Mouse (Mus musculus): ENCODE measurements at regions not wholly inside any gene's neighbourhood (a gene's known extent, or its start where the extent isn't known, plus 50 kb on each side); places are given as distances from the start of the nearest gene placed in this dataset.
"Not testable (repeated sequence)": the region's sequence is repeated elsewhere in the genome, so short reads cannot be mapped to it uniquely, and the experiment has no call there.

- not testable (repeated sequence) for H3K4me3 ChIP-seq; H3K36me3 ChIP-seq; H3K4me1 ChIP-seq; H3K9ac ChIP-seq; H3K9me3 ChIP-seq (replicated peaks); H3K27me3 ChIP-seq (replicated peaks); H3K27ac ChIP-seq; H3K4me2 ChIP-seq; ATAC-seq
- WGBS (ENCODE audit: insufficient replicate concordance), result 84% methylated on average over 2 of the region's 3 CpGs
Measured at GRCm38 (mm10) chr14:71554324-71554723, 937.3 kb downstream of the Gm9195 start.

GRCm38 (mm10) chr14:71543580-71543979, 943.9 kb upstream of the Fam160b2 start:
- 58% methylated on average over 3 of the region's 3 CpGs for WGBS (ENCODE audit: insufficient replicate concordance)
- H3K4me1 ChIP-seq, result no peaks in the 10 kb centered on the region
- no peak overlapping the region for H3K9ac ChIP-seq
- no peaks in the 10 kb centered on the region for H3K27me3 ChIP-seq (replicated peaks)
- no peak overlapping the region for H3K4me3 ChIP-seq
- no peak overlapping the region for H3K27ac ChIP-seq
- H3K4me2 ChIP-seq, result no peak overlapping the region
- H3K36me3 ChIP-seq, result no peaks in the 10 kb centered on the region
- no peak for ATAC-seq
- no peaks in the 10 kb centered on the region for H3K9me3 ChIP-seq (replicated peaks)

DNA sequence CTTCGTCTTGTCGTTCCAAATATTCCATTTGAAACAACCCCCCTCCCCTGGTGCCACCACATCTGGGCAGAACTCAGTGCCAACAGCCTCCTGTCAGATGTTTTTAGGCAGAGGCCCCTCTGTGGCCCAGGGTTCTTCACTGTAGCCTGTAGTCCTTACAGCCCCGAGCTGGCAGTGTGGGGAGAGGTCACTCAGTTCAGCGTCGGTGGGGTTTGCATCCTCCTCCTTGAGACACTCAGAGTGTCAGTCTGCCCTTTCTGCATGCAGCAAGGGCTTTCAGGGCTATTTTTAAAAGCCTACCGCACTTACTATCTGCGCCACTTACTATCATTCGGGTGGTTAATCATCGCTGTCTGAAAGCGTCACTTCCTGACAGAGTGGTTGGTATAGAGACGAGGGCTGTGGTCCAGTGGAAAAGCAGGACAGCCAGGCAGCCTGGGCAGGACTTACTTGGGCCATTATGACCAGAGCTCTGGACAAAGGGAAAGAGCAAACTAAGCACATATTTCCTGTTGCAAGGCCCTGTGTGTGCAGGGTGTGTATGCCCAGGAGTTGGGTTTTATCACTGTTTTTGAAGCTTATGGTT, 932.5 kb upstream of the Fam160b2 start:
- Histone ChIP-seq H3K27ac (no peak overlapping the region), H3K4me1 (no peaks in the 10 kb centered on the region), H3K9me3 (replicated peaks) (no peaks in the 10 kb centered on the region), H3K4me3 (no peak overlapping the region), H3K9ac (no peak overlapping the region), H3K36me3 (no peaks in the 10 kb centered on the region), H3K27me3 (replicated peaks) (no peaks in the 10 kb centered on the region), H3K4me2 (no peak overlapping the region)
- no peak for ATAC-seq
- 34% methylated on average over 11 of the region's 11 CpGs for WGBS (ENCODE audit: insufficient replicate concordance)

- 49% methylated on average over 2 of the region's 2 CpGs for WGBS (ENCODE audit: insufficient replicate concordance)
- ATAC-seq, result no peak
- H3K27ac ChIP-seq, result no peak overlapping the region
- H3K4me2 ChIP-seq, result no peak overlapping the region
- H3K36me3 ChIP-seq, result no peaks in the 10 kb centered on the region
- no peak overlapping the region for H3K9ac ChIP-seq
- no peaks in the 10 kb centered on the region for H3K27me3 ChIP-seq (replicated peaks)
- no peaks in the 10 kb centered on the region for H3K4me1 ChIP-seq
- no peaks in the 10 kb centered on the region for H3K9me3 ChIP-seq (replicated peaks)
- H3K4me3 ChIP-seq, result no peak overlapping the region
Measured at GRCm38 (mm10) chr14:71531298-71531697, 931.7 kb upstream of the Fam160b2 start.

DNA sequence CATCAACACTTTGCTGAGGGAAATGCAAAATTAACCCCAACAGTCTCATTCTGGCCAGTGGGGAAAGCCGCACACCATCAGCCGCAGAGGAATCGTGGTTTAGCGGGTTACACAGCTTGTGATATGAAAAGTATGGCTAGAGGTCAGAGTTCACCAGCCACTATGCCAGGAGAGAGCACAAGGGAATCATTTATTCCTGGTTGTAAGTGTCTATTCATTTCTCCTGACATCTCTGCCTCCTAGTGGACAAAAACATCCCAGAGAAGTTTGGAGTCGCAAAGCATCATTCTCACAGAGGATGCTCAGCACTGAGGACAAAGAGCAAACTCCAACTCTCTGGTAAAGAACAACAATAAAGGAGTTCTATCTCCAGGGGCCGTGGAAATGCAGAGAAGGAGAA, 930.8 kb upstream of the Fam160b2 start:
- no peak overlapping the region for H3K27ac ChIP-seq
- H3K4me1 ChIP-seq, result no peaks in the 10 kb centered on the region
- H3K27me3 ChIP-seq (replicated peaks), result no peaks in the 10 kb centered on the region
- no peak for ATAC-seq
- no peak overlapping the region for H3K4me3 ChIP-seq
- H3K36me3 ChIP-seq, result no peaks in the 10 kb centered on the region
- H3K9ac ChIP-seq, result no peak overlapping the region
- no peaks in the 10 kb centered on the region for H3K9me3 ChIP-seq (replicated peaks)
- no peak overlapping the region for H3K4me2 ChIP-seq
- WGBS (ENCODE audit: insufficient replicate concordance), result 72% methylated on average over 6 of the region's 6 CpGs

GRCm38 (mm10) chr14:71518541-71518940, 918.9 kb upstream of the Fam160b2 start:
- Histone ChIP-seq H3K36me3 (no peaks in the 10 kb centered on the region), H3K27me3 (replicated peaks) (no peaks in the 10 kb centered on the region), H3K4me1 (no peaks in the 10 kb centered on the region), H3K9me3 (replicated peaks) (no peaks in the 10 kb centered on the region), H3K4me2 (no peak overlapping the region), H3K4me3 (no peak overlapping the region), H3K9ac (no peak overlapping the region), H3K27ac (no peak overlapping the region)
- 54% methylated on average over 2 of the region's 2 CpGs for WGBS (ENCODE audit: insufficient replicate concordance)
- ATAC-seq, result no peak

DNA sequence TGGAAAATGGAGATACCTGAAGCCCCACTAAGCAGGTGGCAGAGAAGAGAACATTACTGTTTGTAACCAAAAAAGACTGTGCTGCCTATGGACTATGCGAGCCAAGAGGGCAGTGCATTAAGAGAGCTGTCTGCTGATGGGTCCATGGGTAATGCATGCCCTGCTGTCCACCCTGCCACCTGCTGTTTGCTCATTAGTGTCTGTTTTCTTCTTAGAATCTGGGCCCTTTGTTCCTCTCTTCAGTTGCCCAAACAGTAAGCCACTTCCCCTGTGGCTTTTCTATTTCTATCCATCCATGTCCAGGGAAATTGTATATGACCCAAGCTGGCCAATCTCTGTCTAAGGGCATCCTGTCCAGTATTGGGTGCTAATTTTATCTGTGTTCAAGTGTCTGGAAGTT, 901.2 kb upstream of the Fam160b2 start:
- Histone ChIP-seq H3K27ac (no peak overlapping the region), H3K9me3 (replicated peaks) (no peaks in the 10 kb centered on the region), H3K27me3 (replicated peaks) (no peaks in the 10 kb centered on the region), H3K4me1 (no peaks in the 10 kb centered on the region), H3K36me3 (no peaks in the 10 kb centered on the region), H3K9ac (no peak overlapping the region), H3K4me2 (no peak overlapping the region), H3K4me3 (no peak overlapping the region)
- WGBS (ENCODE audit: insufficient replicate concordance), result 57% methylated on average over 1 of the region's 1 CpGs
- ATAC-seq, result no peak

- no peaks in the 10 kb centered on the region for H3K9me3 ChIP-seq (replicated peaks)
- no peak overlapping the region for H3K27ac ChIP-seq
- no peak overlapping the region for H3K4me2 ChIP-seq
- no peaks in the 10 kb centered on the region for H3K36me3 ChIP-seq
- no peaks in the 10 kb centered on the region for H3K4me1 ChIP-seq
- H3K27me3 ChIP-seq (replicated peaks), result no peaks in the 10 kb centered on the region
- 61% methylated on average over 7 of the region's 7 CpGs for WGBS (ENCODE audit: insufficient replicate concordance)
- ATAC-seq, result no peak
- H3K9ac ChIP-seq, result no peak overlapping the region
- H3K4me3 ChIP-seq, result no peak overlapping the region
Measured at GRCm38 (mm10) chr14:71491201-71491600, 891.6 kb upstream of the Fam160b2 start.

DNA sequence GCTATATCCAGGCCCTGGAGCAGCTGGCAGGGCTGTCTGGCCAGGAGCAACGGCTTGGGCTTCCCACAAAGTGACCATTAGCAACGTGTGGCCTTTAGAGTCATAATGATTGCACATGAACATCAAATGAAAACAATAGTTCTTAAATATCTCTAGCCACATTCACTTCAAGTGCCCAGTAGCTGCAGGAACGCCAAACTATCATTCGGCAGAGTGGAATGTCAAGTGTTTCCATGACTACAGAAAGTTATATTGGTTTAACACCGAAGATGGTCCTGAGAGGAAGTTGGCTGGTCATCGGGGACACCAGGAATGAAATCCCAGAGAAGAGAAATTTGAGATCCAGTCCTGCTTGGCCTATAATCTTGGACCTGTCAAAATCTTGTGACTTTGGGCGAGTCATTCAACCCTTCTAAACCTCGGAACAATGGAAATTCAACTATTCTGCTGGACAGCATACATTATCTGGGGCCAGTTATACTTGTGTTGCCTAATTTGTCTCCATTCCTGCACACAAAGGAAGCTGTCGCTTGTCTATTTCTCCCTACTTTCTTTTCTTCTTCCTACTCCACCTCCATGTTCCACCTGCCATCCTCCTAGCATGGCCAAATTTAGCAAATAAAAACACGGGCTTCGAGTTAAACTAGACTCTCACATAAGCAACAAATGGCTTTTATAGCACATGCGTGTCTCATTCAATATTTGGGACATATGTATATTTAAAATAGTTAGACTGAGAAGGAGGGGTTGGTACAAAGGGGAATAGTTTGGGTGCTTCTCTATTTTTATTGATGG, 886.7 kb upstream of the Fam160b2 start:
- Histone ChIP-seq H3K9ac (no peak overlapping the region), H3K9me3 (replicated peaks) (no peaks in the 10 kb centered on the region), H3K27ac (no peak overlapping the region), H3K4me1 (no peaks in the 10 kb centered on the region), H3K4me2 (no peak overlapping the region), H3K4me3 (no peak overlapping the region), H3K36me3 (no peaks in the 10 kb centered on the region), H3K27me3 (replicated peaks) (no peaks in the 10 kb centered on the region)
- ATAC-seq, result no peak
- WGBS (ENCODE audit: insufficient replicate concordance), result 72% methylated on average over 12 of the region's 12 CpGs

GRCm38 (mm10) chr14:71475656-71476055, 876.0 kb upstream of the Fam160b2 start:
- Histone ChIP-seq H3K27me3 (replicated peaks) (no peaks in the 10 kb centered on the region), H3K9ac (no peak overlapping the region), H3K4me1 (no peaks in the 10 kb centered on the region), H3K36me3 (no peaks in the 10 kb centered on the region), H3K4me3 (no peak overlapping the region), H3K9me3 (replicated peaks) (no peaks in the 10 kb centered on the region), H3K4me2 (no peak overlapping the region), H3K27ac (no peak overlapping the region)
- 29% methylated on average over 2 of the region's 2 CpGs for WGBS (ENCODE audit: insufficient replicate concordance)
- no peak for ATAC-seq

DNA sequence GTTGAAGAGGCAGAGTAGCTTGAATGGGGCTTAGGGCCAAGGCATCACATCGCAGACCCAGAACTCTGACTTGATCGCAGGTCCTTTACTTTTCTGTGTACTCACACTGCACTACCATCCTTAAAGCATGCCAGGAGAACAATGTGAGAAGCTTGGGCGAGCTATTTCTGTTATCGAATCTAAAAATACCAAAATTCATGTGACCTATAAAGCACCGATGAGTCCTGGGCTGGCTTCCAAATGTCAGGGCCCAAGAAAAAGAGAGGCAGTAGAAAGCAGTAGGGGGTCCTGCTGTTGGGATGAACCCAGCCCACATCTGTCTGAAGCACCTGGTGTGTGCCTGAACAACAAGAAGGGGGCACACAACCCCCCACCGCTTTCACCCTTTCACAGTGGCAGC, 874.3 kb upstream of the Fam160b2 start:
- Histone ChIP-seq H3K4me2 (no peak overlapping the region), H3K9ac (no peak overlapping the region)
- 65% methylated on average over 6 of the region's 6 CpGs for WGBS (ENCODE audit: insufficient replicate concordance)

GRCm38 (mm10) chr14:71432364-71432763, 832.7 kb upstream of the Fam160b2 start:
- Histone ChIP-seq H3K4me2 (no peak overlapping the region), H3K27me3 (replicated peaks) (no peaks in the 10 kb centered on the region), H3K9me3 (replicated peaks) (no peaks in the 10 kb centered on the region), H3K27ac (no peak overlapping the region), H3K4me3 (no peak overlapping the region), H3K9ac (no peak overlapping the region), H3K4me1 (no peaks in the 10 kb centered on the region), H3K36me3 (no peaks in the 10 kb centered on the region)
- ATAC-seq, result no peak
- 38% methylated on average over 2 of the region's 2 CpGs for WGBS (ENCODE audit: insufficient replicate concordance)

More for the DNA sequence above, 874.3 kb upstream of the Fam160b2 start:
- Histone ChIP-seq H3K4me1 (no peaks in the 10 kb centered on the region), H3K4me3 (no peak overlapping the region), H3K36me3 (no peaks in the 10 kb centered on the region), H3K27me3 (replicated peaks) (no peaks in the 10 kb centered on the region), H3K9me3 (replicated peaks) (no peaks in the 10 kb centered on the region), H3K27ac (no peak overlapping the region)
- ATAC-seq, result no peak
